Mouse (Mus musculus): Measurements from ENCODE around the gene Paxbp1. TPM values are rescaled to one million over a fixed set of nuclear protein-coding genes. Genes with fewer than 3 reads are reported as not detected.

Gene Paxbp1
- polyA plus RNA-seq, 1 experiment from 2014 or later = 57.8 TPM

GRCm38 (mm10) chr16:91043461-91044248 lies 688 bp downstream of the Paxbp1 start:
- under 1% methylated on average over 49 of the region's 63 CpGs for WGBS
- H3K9ac ChIP-seq (replicated peaks) = peak overlapping the region; percentile 96
- no peaks in the 10 kb centered on the region for H3K9me3 ChIP-seq (replicated peaks)
- H3K27me3 ChIP-seq (replicated peaks) = no peaks in the 10 kb centered on the region
- peak; percentile 71 for ATAC-seq (ENCODE audit: low FRiP score)
- H3K36me3 ChIP-seq = 0 out of 2 replicates have a peak, but pooled peaks cover 3% of the 10 kb centered on the region
- peak overlapping the region; percentile 68 for H3K4me2 ChIP-seq
- H3K4me1 ChIP-seq = peaks cover 28% of the 10 kb centered on the region
- H3K4me3 ChIP-seq (replicated peaks) = peak overlapping the region; percentile 86
- H3K27ac ChIP-seq (replicated peaks) = peak overlapping the region; percentile 96

- ATAC-seq (ENCODE audit: low FRiP score) = no peak
- H3K27ac ChIP-seq (replicated peaks) = no peak overlapping the region
- H3K4me2 ChIP-seq = peak overlapping the region; percentile 68
- no peaks in the 10 kb centered on the region for H3K9me3 ChIP-seq (replicated peaks)
- H3K4me3 ChIP-seq (replicated peaks) = peak overlapping the region; percentile 21
- WGBS = 73% methylated on average over 1 of the region's 1 CpGs
- H3K36me3 ChIP-seq = peaks cover 13% of the 10 kb centered on the region
- peak overlapping the region; percentile 27; the same call in 1 of the 2 replicates for H3K9ac ChIP-seq (replicated peaks)
- no peaks in the 10 kb centered on the region for H3K27me3 ChIP-seq (replicated peaks)
- peaks cover 28% of the 10 kb centered on the region for H3K4me1 ChIP-seq
These were observed 1.7 kb downstream of the Paxbp1 start for GRCm38 (mm10) chr16:91042640-91043039.

GRCm38 (mm10) chr16:91035866-91036265 lies 8.5 kb downstream of the Paxbp1 start:
- Histone ChIP-seq H3K9ac (replicated peaks) (no peak overlapping the region), H3K4me3 (replicated peaks) (no peak overlapping the region), H3K36me3 (peaks cover 63% of the 10 kb centered on the region), H3K4me2 (no peak overlapping the region), H3K9me3 (replicated peaks) (no peaks in the 10 kb centered on the region), H3K27ac (replicated peaks) (no peak overlapping the region), H3K27me3 (replicated peaks) (no peaks in the 10 kb centered on the region), H3K4me1 (no peaks in the 10 kb centered on the region; the same call in 1 of the 2 replicates)
- WGBS = 93% methylated on average over 10 of the region's 10 CpGs
- ATAC-seq (ENCODE audit: low FRiP score) = no peak

- Histone ChIP-seq H3K4me3 (replicated peaks) (no peak overlapping the region), H3K9me3 (replicated peaks) (no peaks in the 10 kb centered on the region), H3K36me3 (peaks cover 74% of the 10 kb centered on the region), H3K4me1 (no peaks in the 10 kb centered on the region), H3K27me3 (replicated peaks) (no peaks in the 10 kb centered on the region), H3K27ac (replicated peaks) (no peak overlapping the region), H3K4me2 (no peak overlapping the region), H3K9ac (replicated peaks) (no peak overlapping the region)
- 92% methylated on average over 4 of the region's 4 CpGs for WGBS
- no peak for ATAC-seq (ENCODE audit: low FRiP score)
These were observed 13.6 kb downstream of the Paxbp1 start for GRCm38 (mm10) chr16:91030751-91031150.

GRCm38 (mm10) chr16:91029901-91030300 lies 14.4 kb downstream of the Paxbp1 start:
- Histone ChIP-seq H3K4me1 (no peaks in the 10 kb centered on the region), H3K9me3 (replicated peaks) (no peaks in the 10 kb centered on the region), H3K9ac (replicated peaks) (no peak overlapping the region), H3K36me3 (peaks cover 76% of the 10 kb centered on the region), H3K4me2 (no peak overlapping the region), H3K4me3 (replicated peaks) (no peak overlapping the region), H3K27me3 (replicated peaks) (no peaks in the 10 kb centered on the region), H3K27ac (replicated peaks) (no peak overlapping the region)
- 87% methylated on average over 2 of the region's 2 CpGs for WGBS
- ATAC-seq (ENCODE audit: low FRiP score) = no peak

- 89% methylated on average over 8 of the region's 8 CpGs for WGBS
- no peaks in the 10 kb centered on the region for H3K9me3 ChIP-seq (replicated peaks)
- no peaks in the 10 kb centered on the region for H3K27me3 ChIP-seq (replicated peaks)
- peaks cover 77% of the 10 kb centered on the region for H3K36me3 ChIP-seq
- ATAC-seq (ENCODE audit: low FRiP score) = no peak
- H3K4me3 ChIP-seq (replicated peaks) = no peak overlapping the region
- no peak overlapping the region for H3K4me2 ChIP-seq
- no peaks in the 10 kb centered on the region for H3K4me1 ChIP-seq
- H3K27ac ChIP-seq (replicated peaks) = no peak overlapping the region
- no peak overlapping the region for H3K9ac ChIP-seq (replicated peaks)
These were observed 15.1 kb downstream of the Paxbp1 start for GRCm38 (mm10) chr16:91029161-91029743.

- Histone ChIP-seq H3K4me1 (no peaks in the 10 kb centered on the region), H3K27ac (replicated peaks) (no peak overlapping the region), H3K27me3 (replicated peaks) (no peaks in the 10 kb centered on the region), H3K4me2 (no peak overlapping the region), H3K4me3 (replicated peaks) (no peak overlapping the region), H3K9me3 (replicated peaks) (no peaks in the 10 kb centered on the region), H3K9ac (replicated peaks) (no peak overlapping the region), H3K36me3 (peaks cover 81% of the 10 kb centered on the region)
- 84% methylated on average over 4 of the region's 4 CpGs for WGBS
- ATAC-seq (ENCODE audit: low FRiP score) = no peak
These were observed 18.1 kb downstream of the Paxbp1 start for GRCm38 (mm10) chr16:91026290-91026689.

GRCm38 (mm10) chr16:91023384-91023783 lies 21.0 kb downstream of the Paxbp1 start:
- 85% methylated on average over 1 of the region's 1 CpGs for WGBS
- H3K4me2 ChIP-seq = no peak overlapping the region
- no peaks in the 10 kb centered on the region for H3K27me3 ChIP-seq (replicated peaks)
- H3K27ac ChIP-seq (replicated peaks) = no peak overlapping the region
- H3K36me3 ChIP-seq = peaks cover 90% of the 10 kb centered on the region
- H3K9ac ChIP-seq (replicated peaks) = no peak overlapping the region
- no peak for ATAC-seq (ENCODE audit: low FRiP score)
- H3K4me1 ChIP-seq = no peaks in the 10 kb centered on the region
- H3K4me3 ChIP-seq (replicated peaks) = no peak overlapping the region
- no peaks in the 10 kb centered on the region for H3K9me3 ChIP-seq (replicated peaks)

- H3K9ac ChIP-seq (replicated peaks) = no peak overlapping the region
- no peaks in the 10 kb centered on the region for H3K4me1 ChIP-seq
- H3K36me3 ChIP-seq = peaks cover 84% of the 10 kb centered on the region
- 92% methylated on average over 10 of the region's 10 CpGs for WGBS
- no peak overlapping the region for H3K4me2 ChIP-seq
- no peak overlapping the region for H3K4me3 ChIP-seq (replicated peaks)
- H3K27ac ChIP-seq (replicated peaks) = no peak overlapping the region
- no peaks in the 10 kb centered on the region for H3K27me3 ChIP-seq (replicated peaks)
- no peak for ATAC-seq (ENCODE audit: low FRiP score)
- no peaks in the 10 kb centered on the region for H3K9me3 ChIP-seq (replicated peaks)
These were observed 23.4 kb downstream of the Paxbp1 start for GRCm38 (mm10) chr16:91020842-91021483.

GRCm38 (mm10) chr16:91019476-91019875 lies 24.9 kb downstream of the Paxbp1 start:
- Histone ChIP-seq H3K27ac (replicated peaks) (no peak overlapping the region), H3K4me3 (replicated peaks) (no peak overlapping the region), H3K9me3 (replicated peaks) (no peaks in the 10 kb centered on the region), H3K9ac (replicated peaks) (no peak overlapping the region), H3K4me1 (no peaks in the 10 kb centered on the region), H3K27me3 (replicated peaks) (no peaks in the 10 kb centered on the region), H3K4me2 (no peak overlapping the region), H3K36me3 (peaks cover 82% of the 10 kb centered on the region)
- 97% methylated on average over 4 of the region's 4 CpGs for WGBS
- ATAC-seq (ENCODE audit: low FRiP score) = no peak

GRCm38 (mm10) chr16:91015761-91016160 lies 28.6 kb downstream of the Paxbp1 start:
- WGBS = 86% methylated on average over 4 of the region's 4 CpGs
- H3K36me3 ChIP-seq = peaks cover 59% of the 10 kb centered on the region
- no peak overlapping the region for H3K4me3 ChIP-seq (replicated peaks)
- no peaks in the 10 kb centered on the region for H3K27me3 ChIP-seq (replicated peaks)
- H3K9ac ChIP-seq (replicated peaks) = no peak overlapping the region
- H3K9me3 ChIP-seq (replicated peaks) = no peaks in the 10 kb centered on the region
- no peak overlapping the region for H3K4me2 ChIP-seq
- H3K27ac ChIP-seq (replicated peaks) = no peak overlapping the region
- H3K4me1 ChIP-seq = peaks cover 12% of the 10 kb centered on the region
- no peak for ATAC-seq (ENCODE audit: low FRiP score)

- H3K27ac ChIP-seq (replicated peaks) = peak overlapping the region; percentile 98
- no peaks in the 10 kb centered on the region for H3K9me3 ChIP-seq (replicated peaks)
- peak overlapping the region; percentile 95 for H3K4me3 ChIP-seq (replicated peaks)
- peaks cover 29% of the 10 kb centered on the region for H3K36me3 ChIP-seq
- WGBS = 35% methylated on average over 3 of the region's 3 CpGs
- H3K27me3 ChIP-seq (replicated peaks) = no peaks in the 10 kb centered on the region
- peak overlapping the region; percentile 95 for H3K9ac ChIP-seq (replicated peaks)
- ATAC-seq (ENCODE audit: low FRiP score) = no peak
- H3K4me1 ChIP-seq = peaks cover 29% of the 10 kb centered on the region
- H3K4me2 ChIP-seq = peak overlapping the region; percentile 71
These were observed 32.5 kb downstream of the Paxbp1 start for GRCm38 (mm10) chr16:91011847-91012246.

All from neural tube, embryonic 15.5 days (tissue).